In the genomic region with DNA sequence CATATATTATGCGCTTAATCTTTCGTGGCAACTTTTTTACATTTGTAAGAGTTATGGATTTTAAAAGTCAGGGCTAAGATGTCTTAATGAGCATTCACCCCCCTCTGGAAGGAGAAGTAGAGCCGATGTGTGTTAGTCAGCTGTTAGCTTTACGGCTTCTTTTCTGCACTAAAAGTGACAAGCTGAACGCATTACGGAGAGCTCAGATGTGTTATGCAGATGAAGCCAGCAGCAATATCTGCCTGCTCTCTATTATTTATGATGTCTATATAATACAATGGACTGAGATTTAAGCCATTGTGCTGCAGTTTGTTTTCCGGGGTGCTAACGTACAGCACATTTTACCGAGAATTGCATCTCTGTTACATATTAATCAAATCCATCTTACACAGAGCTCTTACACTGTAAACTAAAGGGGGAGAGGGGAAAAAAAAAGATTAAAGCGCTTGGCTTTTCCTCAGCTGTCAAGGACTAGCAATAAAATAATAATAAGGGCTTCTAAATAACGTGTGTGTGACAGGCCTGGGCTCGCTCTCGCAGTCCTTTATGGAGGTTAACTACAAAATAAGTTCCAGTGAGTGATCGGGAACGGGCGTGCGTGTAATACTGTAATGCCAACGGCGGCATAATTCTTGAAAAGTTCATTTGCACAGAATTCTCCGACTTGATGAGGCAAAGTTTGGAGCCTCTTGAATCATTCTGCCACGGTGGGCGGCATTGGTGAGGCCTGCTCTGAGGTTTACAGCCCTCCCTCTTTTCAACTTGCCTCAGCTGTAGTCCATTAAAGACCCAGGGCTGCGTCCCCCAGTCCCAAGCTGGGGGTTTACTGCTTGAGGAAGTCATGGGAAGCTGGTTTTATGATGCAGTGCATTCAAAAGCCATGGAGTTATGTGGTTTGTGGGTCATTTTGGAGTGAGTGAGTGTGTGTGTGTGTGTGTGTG, we compare ENCODE assay signal across 13 mouse cellular contexts.
DNase-seq lines count a peak whose midpoint lies in the region; ATAC-seq and TF ChIP-seq lines count a peak whose summit lies in the region.
"Had no signal": no experiment of that assay in that cellular context is flagged by ENCODE, and none has a peak within 500 bp of the region (broad histone marks: within the 10 kb centered on the region; RNA-seq: fewer than 3 reads in every experiment).

No protein-coding gene starts in this region.

- TF ChIP-seq CTCF in forebrain, postnatal 0 days (IDR thresholded peaks at IDR 0.05; ENCODE audit: low read depth): no peak

- DNase-seq in forebrain, postnatal 0 days: no peak
- DNase-seq in midbrain, embryonic 11.5 days (ENCODE audit: low spot score, missing footprints): no peak
- peak; percentile 69 for DNase-seq in mesoderm, embryonic 11.5 days (ENCODE audit: low read depth, low spot score)
- no peak for DNase-seq in liver, embryonic 11.5 days (ENCODE audit: low spot score)
- no peak for DNase-seq in right cerebral cortex, postnatal 4 days
- DNase-seq in urinary bladder, postnatal 14 days (ENCODE audit: low spot score): no peak
- DNase-seq: cerebellum, adult 9-10 months; heart, postnatal 14 days; kidney, adult 8-10 months; right cerebral cortex, adult 18-20 months had no signal

- no peaks in the 10 kb centered on the region for H3K9me3 ChIP-seq in forebrain, embryonic 12.5 days
- no peaks in the 10 kb centered on the region for H3K9me3 ChIP-seq in forebrain, postnatal 0 days (ENCODE audit: low read length)
- H3K9me3 ChIP-seq in midbrain, embryonic 13.5 days: no peaks in the 10 kb centered on the region
- no peaks in the 10 kb centered on the region for H3K9me3 ChIP-seq in midbrain, embryonic 11.5 days (ENCODE audit: control insufficient read depth, low read length)
- no peaks in the 10 kb centered on the region for H3K9me3 ChIP-seq in liver, embryonic 11.5 days (ENCODE audit: control insufficient read depth, low read length)

- no peak for ATAC-seq in forebrain, embryonic 12.5 days (ENCODE audit: low FRiP score)
- no peak for ATAC-seq in forebrain, postnatal 0 days
- no peak for ATAC-seq in midbrain, embryonic 13.5 days
- ATAC-seq in midbrain, embryonic 11.5 days (ENCODE audit: low FRiP score): no peak
- ATAC-seq in liver, embryonic 11.5 days (replicated peaks; ENCODE audit: low FRiP score): no peak

- WGBS in forebrain, embryonic 12.5 days: 53% methylated on average over 23 of the region's 23 CpGs
- 37% methylated on average over 23 of the region's 23 CpGs for WGBS in forebrain, postnatal 0 days
- WGBS in midbrain, embryonic 13.5 days: 49% methylated on average over 23 of the region's 23 CpGs
- 77% methylated on average over 23 of the region's 23 CpGs for WGBS in midbrain, embryonic 11.5 days
- 78% methylated on average over 23 of the region's 23 CpGs for WGBS in liver, embryonic 11.5 days

- H3K9ac ChIP-seq in forebrain, embryonic 12.5 days: no peak overlapping the region
- no peak overlapping the region for H3K9ac ChIP-seq in forebrain, postnatal 0 days
- no peak overlapping the region for H3K9ac ChIP-seq in midbrain, embryonic 13.5 days (replicated peaks)
- no peak overlapping the region for H3K9ac ChIP-seq in midbrain, embryonic 11.5 days (ENCODE audit: low read length)
- no peak overlapping the region for H3K9ac ChIP-seq in liver, embryonic 11.5 days (ENCODE audit: low read depth, low read length)

- no peaks in the 10 kb centered on the region for H3K36me3 ChIP-seq in forebrain, embryonic 12.5 days (replicated peaks)
- no peaks in the 10 kb centered on the region for H3K36me3 ChIP-seq in forebrain, postnatal 0 days (ENCODE audit: insufficient read depth)
- no peaks in the 10 kb centered on the region for H3K36me3 ChIP-seq in midbrain, embryonic 13.5 days
- H3K36me3 ChIP-seq in midbrain, embryonic 11.5 days (ENCODE audit: control insufficient read depth, insufficient read depth, low read length): no peaks in the 10 kb centered on the region
- H3K36me3 ChIP-seq in liver, embryonic 11.5 days (ENCODE audit: control insufficient read depth, insufficient read depth, low read length): no peaks in the 10 kb centered on the region
- H3K36me3 ChIP-seq: G1E had no signal

- H3K4me3 ChIP-seq in forebrain, embryonic 12.5 days (replicated peaks): no peak overlapping the region
- no peak overlapping the region for H3K4me3 ChIP-seq in forebrain, postnatal 0 days (ENCODE audit: low read depth, low read length)
- H3K4me3 ChIP-seq in midbrain, embryonic 13.5 days (replicated peaks): no peak overlapping the region
- H3K4me3 ChIP-seq in midbrain, embryonic 11.5 days (ENCODE audit: low read depth, low read length): no peak overlapping the region
- H3K4me3 ChIP-seq in liver, embryonic 11.5 days (ENCODE audit: low read depth, low read length): no peak overlapping the region

- no peak overlapping the region for H3K4me2 ChIP-seq in forebrain, embryonic 12.5 days
- H3K4me2 ChIP-seq in forebrain, postnatal 0 days (ENCODE audit: low read depth): no peak overlapping the region
- H3K4me2 ChIP-seq in midbrain, embryonic 13.5 days (replicated peaks): no peak overlapping the region
- H3K4me2 ChIP-seq in midbrain, embryonic 11.5 days: no peak overlapping the region
- H3K4me2 ChIP-seq in liver, embryonic 11.5 days: no peak overlapping the region

- H3K27me3 ChIP-seq in forebrain, embryonic 12.5 days: peaks cover 39% of the 10 kb centered on the region
- no peaks in the 10 kb centered on the region for H3K27me3 ChIP-seq in forebrain, postnatal 0 days (ENCODE audit: insufficient read depth, low read length)
- H3K27me3 ChIP-seq in midbrain, embryonic 13.5 days: peaks cover 53% of the 10 kb centered on the region
- peaks cover 8% of the 10 kb centered on the region for H3K27me3 ChIP-seq in midbrain, embryonic 11.5 days (ENCODE audit: control insufficient read depth, insufficient read depth, low read length)
- no peaks in the 10 kb centered on the region for H3K27me3 ChIP-seq in liver, embryonic 11.5 days (replicated peaks; ENCODE audit: control insufficient read depth, insufficient read depth, low read length)

- H3K4me1 ChIP-seq in forebrain, embryonic 12.5 days: peaks cover 51% of the 10 kb centered on the region
- peaks cover 2% of the 10 kb centered on the region; the same call in 1 of the 2 replicates for H3K4me1 ChIP-seq in forebrain, postnatal 0 days (ENCODE audit: insufficient read depth)
- H3K4me1 ChIP-seq in midbrain, embryonic 13.5 days (replicated peaks): peaks cover 64% of the 10 kb centered on the region
- H3K4me1 ChIP-seq in midbrain, embryonic 11.5 days (ENCODE audit: control insufficient read depth, insufficient read depth, low read length): peaks cover 24% of the 10 kb centered on the region
- no peaks in the 10 kb centered on the region for H3K4me1 ChIP-seq in liver, embryonic 11.5 days (replicated peaks; ENCODE audit: control insufficient read depth, insufficient read depth, low read length)

- H3K27ac ChIP-seq in forebrain, embryonic 12.5 days: peak overlapping the region; percentile 50
- no peak overlapping the region for H3K27ac ChIP-seq in forebrain, postnatal 0 days (ENCODE audit: low read depth, low read length)
- H3K27ac ChIP-seq in midbrain, embryonic 13.5 days: peak overlapping the region; percentile 54
- no peak overlapping the region for H3K27ac ChIP-seq in midbrain, embryonic 11.5 days (ENCODE audit: low read depth, low read length)
- H3K27ac ChIP-seq in liver, embryonic 11.5 days (ENCODE audit: low read depth, low read length): no peak overlapping the region

Comparison
In these comparisons a context has a peak if more than half of its experiments do, and no peak if none do; other contexts are left out.
1. H3K27ac ChIP-seq: peak in forebrain, embryonic 12.5 days (single experiment) and midbrain, embryonic 13.5 days (single experiment); none in forebrain, postnatal 0 days (single experiment), midbrain, embryonic 11.5 days (single experiment) and liver, embryonic 11.5 days (single experiment).